Mouse (Mus musculus) CH12.LX (cell line): ENCODE data around the gene Slc4a10.

Experiments
- BHLHE40 ChIP-seq: IDR thresholded peaks from 2 replicates; pipeline ENCODE4 v1.6.1; 2011; ENCODE audit warnings: mild to moderate bottlenecking, low read depth, low read length, improper control_type of control experiment
- CTCF ChIP-seq, 2 experiments: IDR thresholded peaks in 1 of 2; conservative IDR thresholded peaks in 1 of 2; 2 replicates each; pipeline ENCODE4 v1.5.1; 2011 to 2012; ENCODE audit warnings: low read depth in 2 of 2, low read length in 2 of 2, improper control_type of control experiment in 1 of 2, inconsistent platforms in 1 of 2, mild to moderate bottlenecking in 1 of 2, moderate library complexity in 1 of 2
- ELF1 ChIP-seq: IDR thresholded peaks from 2 replicates; pipeline ENCODE4 v1.6.1; 2014; ENCODE audit warnings: low read depth, mild to moderate bottlenecking, inconsistent platforms, low read length, improper control_type of control experiment
- EP300 ChIP-seq: IDR thresholded peaks from 2 replicates; pipeline ENCODE4 v1.6.1; 2011; ENCODE audit warnings: low read length, improper control_type of control experiment
- JUND ChIP-seq: conservative IDR thresholded peaks from 2 replicates; pipeline ENCODE4 v1.6.1; 2011; ENCODE audit warnings: low read depth, low read length, improper control_type of control experiment
- MAFK ChIP-seq: IDR thresholded peaks from 2 replicates; pipeline ENCODE4 v1.6.1; 2011; ENCODE audit warnings: low read length, improper control_type of control experiment; ENCODE audit not compliant: insufficient replicate concordance
- MAZ ChIP-seq: IDR thresholded peaks from 2 replicates; pipeline ENCODE4 v1.6.1; 2012; ENCODE audit warnings: low read depth, mild to moderate bottlenecking, inconsistent platforms, low read length, improper control_type of control experiment, moderate library complexity
- MXI1 ChIP-seq: IDR thresholded peaks from 2 replicates; pipeline ENCODE4 v1.6.1; 2011; ENCODE audit warnings: mild to moderate bottlenecking, low read depth, low read length, improper control_type of control experiment
- POLR2A ChIP-seq: IDR thresholded peaks from 2 replicates; pipeline ENCODE4 v1.6.1; 2011; ENCODE audit warnings: low read depth, mild to moderate bottlenecking, improper control_type of control experiment, low read length
- TBP ChIP-seq: conservative IDR thresholded peaks from 2 replicates; pipeline ENCODE4 v1.6.1; 2011; ENCODE audit warnings: low read depth, low read length, improper control_type of control experiment
- TCF12 ChIP-seq: IDR thresholded peaks from 2 replicates; pipeline ENCODE4 v1.6.1; 2014; ENCODE audit warnings: low read depth, mild to moderate bottlenecking, inconsistent platforms, low read length, improper control_type of control experiment
- USF1 ChIP-seq: IDR thresholded peaks from 2 replicates; pipeline ENCODE4 v1.6.1; 2014; ENCODE audit warnings: low read depth, mild to moderate bottlenecking, inconsistent platforms, low read length, improper control_type of control experiment
- ZMIZ1 ChIP-seq: IDR thresholded peaks from 2 replicates; pipeline ENCODE4 v1.6.1; 2012; ENCODE audit warnings: low read depth, mild to moderate bottlenecking, inconsistent platforms, low read length, improper control_type of control experiment

GRCm38 (mm10) chr2:62352035-62352434 is 305.8 kb downstream of the Slc4a10 start:
- no peak for TF ChIP-seq JUND
- no peak for TF ChIP-seq CTCF (conservative IDR thresholded peaks at IDR 0.05 in 1 of 2, IDR thresholded peaks at IDR 0.05 in 1 of 2; ENCODE audit: low read depth in 2 of 2, low read length in 2 of 2)
- TF ChIP-seq ZMIZ1 = no peak
- TF ChIP-seq EP300 = no peak
- no peak for TF ChIP-seq TBP
- no peak for TF ChIP-seq MAZ
- TF ChIP-seq USF1 = no peak
- no peak for TF ChIP-seq MAFK
- no peak for TF ChIP-seq MXI1
- TF ChIP-seq POLR2A = no peak
- no peak for TF ChIP-seq TCF12
- no peak for TF ChIP-seq ELF1
- no peak for TF ChIP-seq BHLHE40
